Mouse (Mus musculus) intestine, embryonic 15.5 days (tissue): Measurements from ENCODE around the gene Lrrc36. TPM values are rescaled to one million over a fixed set of nuclear protein-coding genes. Genes with fewer than 3 reads are reported as not detected.

Source experiments
- ATAC-seq: fragments of 200-750 bp; cut with Nextera tagmentation; 2 replicates; pipeline ENCODE4 v1.8.0; 2017; ENCODE audit warnings: moderate TSS enrichment, moderate library complexity
- H3K27ac ChIP-seq: fragments of 300-500 bp; sonication (generic); 2 replicates; pipeline ENCODE4 v1.5.1; 2015; ENCODE audit warnings: mild to moderate bottlenecking, inconsistent platforms
- H3K27me3 ChIP-seq: fragments of 300-500 bp; sonication (generic); replicated peaks from 2 replicates; pipeline ENCODE4 v1.6.1; 2015; ENCODE audit warnings: inconsistent platforms
- H3K36me3 ChIP-seq: fragments of 300-500 bp; sonication (generic); 2 replicates; pipeline ENCODE4 v1.6.1; 2015; ENCODE audit warnings: inconsistent platforms
- H3K4me1 ChIP-seq: fragments of 300-500 bp; sonication (generic); replicated peaks from 2 replicates; pipeline ENCODE4 v1.6.1; 2015; ENCODE audit warnings: inconsistent platforms
- H3K4me2 ChIP-seq: fragments of 300-500 bp; sonication (generic); replicated peaks from 2 replicates; pipeline ENCODE4 v1.6.1; 2015; ENCODE audit warnings: mild to moderate bottlenecking, inconsistent platforms
- H3K4me3 ChIP-seq: fragments of 300-500 bp; sonication (generic); replicated peaks from 2 replicates; pipeline ENCODE4 v1.5.1; 2015; ENCODE audit warnings: inconsistent platforms
- H3K9ac ChIP-seq: fragments of 300-500 bp; sonication (generic); 2 replicates; pipeline ENCODE4 v1.6.1; 2015; ENCODE audit warnings: inconsistent platforms
- H3K9me3 ChIP-seq: fragments of 300-500 bp; sonication (generic); 2 replicates; pipeline ENCODE4 v1.6.1; 2016; ENCODE audit warnings: inconsistent platforms
- WGBS: fragments of 180-500 bp; shearing (Covaris S2); methylation state at CpG from one replicate; pipeline ENCODE4 v1.1.7; 2015; 5-methylcytosine and 5-hydroxymethylcytosine counted together
- polyA plus RNA-seq: library from polyadenylated mRNA; unstranded; fragments of >200 nt; fragmentation: Nextera tagmentation; extraction: Ambion mirVana; gene quantifications from 2 replicates; pipeline ENCODE4 v1.2.1, GENCODE M21; 2015

The Lrrc36 gene
- polyA plus RNA-seq, 1 experiment from 2014 or later: 0.26 TPM

- no peak overlapping the region for H3K4me2 ChIP-seq
- H3K36me3 ChIP-seq: no peaks in the 10 kb centered on the region
- no peak overlapping the region for H3K9ac ChIP-seq
- no peak for ATAC-seq
- H3K27ac ChIP-seq: no peak overlapping the region
- no peaks in the 10 kb centered on the region for H3K9me3 ChIP-seq
- no peaks in the 10 kb centered on the region for H3K4me1 ChIP-seq
- H3K4me3 ChIP-seq: no peak overlapping the region
- WGBS: 29% methylated on average over 3 of the region's 3 CpGs
- H3K27me3 ChIP-seq: no peaks in the 10 kb centered on the region
Measured at GRCm38 (mm10) chr8:105397747-105398146, 15.6 kb upstream of the Lrrc36 start.

DNA sequence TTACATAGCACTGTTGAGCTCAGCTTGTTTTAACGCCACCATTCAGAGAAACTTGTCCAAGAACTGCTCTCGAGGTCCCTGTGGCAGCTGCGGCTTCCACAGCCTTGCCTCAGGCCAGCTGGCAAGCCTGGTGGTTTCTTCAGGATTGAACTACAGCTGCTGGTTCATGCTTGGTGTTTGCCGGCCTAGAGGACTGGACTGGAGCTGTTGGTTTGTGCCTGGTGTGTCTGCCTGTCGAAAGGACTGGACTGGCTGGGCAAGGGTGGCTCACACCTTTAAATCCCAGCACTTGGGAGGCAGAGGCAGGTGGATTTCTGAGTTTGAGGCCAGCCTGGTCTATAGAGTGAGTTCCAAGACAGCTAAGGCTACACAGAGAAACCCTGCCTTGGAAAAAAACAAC is 13.4 kb upstream of the Lrrc36 start:
- Histone ChIP-seq H3K27ac (no peak overlapping the region), H3K9me3 (no peaks in the 10 kb centered on the region), H3K4me1 (no peaks in the 10 kb centered on the region), H3K27me3 (no peaks in the 10 kb centered on the region), H3K36me3 (no peaks in the 10 kb centered on the region), H3K4me3 (no peak overlapping the region), H3K4me2 (no peak overlapping the region), H3K9ac (no peak overlapping the region)
- 87% methylated on average over 5 of the region's 5 CpGs for WGBS
- ATAC-seq: no peak

DNA sequence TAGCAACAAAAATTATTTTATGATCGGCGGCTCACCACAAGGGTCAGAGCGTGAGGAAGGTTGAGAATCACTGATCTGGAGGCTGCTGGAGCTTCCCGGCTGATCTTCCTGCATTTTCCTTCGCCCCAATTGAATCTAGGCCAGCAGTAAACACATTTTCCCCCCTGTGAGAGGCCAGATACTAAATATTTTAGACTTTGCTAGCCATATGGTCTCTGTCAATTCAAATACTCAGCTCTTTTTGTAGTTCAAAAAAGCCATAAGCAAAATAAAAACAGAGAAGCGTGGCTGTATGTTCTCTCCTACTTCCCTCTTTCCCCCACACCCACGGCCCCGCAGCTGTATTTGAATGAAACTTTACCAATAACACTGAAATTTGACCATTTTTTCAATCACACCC is 9.9 kb upstream of the Lrrc36 start:
- Histone ChIP-seq H3K4me2 (no peak overlapping the region), H3K9ac (no peak overlapping the region), H3K27ac (no peak overlapping the region), H3K9me3 (no peaks in the 10 kb centered on the region), H3K4me3 (no peak overlapping the region), H3K4me1 (0 out of 2 replicates have a peak, but pooled peaks cover 2% of the 10 kb centered on the region), H3K27me3 (no peaks in the 10 kb centered on the region), H3K36me3 (no peaks in the 10 kb centered on the region)
- WGBS: 61% methylated on average over 8 of the region's 8 CpGs
- ATAC-seq: no peak

- Histone ChIP-seq H3K27me3 (no peaks in the 10 kb centered on the region), H3K9me3 (no peaks in the 10 kb centered on the region), H3K9ac (no peak overlapping the region), H3K27ac (no peak overlapping the region), H3K4me3 (no peak overlapping the region), H3K4me1 (0 out of 2 replicates have a peak, but pooled peaks cover 2% of the 10 kb centered on the region), H3K4me2 (no peak overlapping the region), H3K36me3 (no peaks in the 10 kb centered on the region)
- ATAC-seq: no peak
- WGBS: 62% methylated on average over 1 of the region's 1 CpGs
Measured at GRCm38 (mm10) chr8:105404496-105404895, 8.9 kb upstream of the Lrrc36 start.

GRCm38 (mm10) chr8:105406416-105406815 is 7.0 kb upstream of the Lrrc36 start:
- Histone ChIP-seq H3K4me2 (no peak overlapping the region; the same call in 1 of the 2 replicates), H3K27me3 (no peaks in the 10 kb centered on the region), H3K4me3 (no peak overlapping the region), H3K4me1 (0 out of 2 replicates have a peak, but pooled peaks cover 2% of the 10 kb centered on the region), H3K9me3 (no peaks in the 10 kb centered on the region), H3K27ac (no peak overlapping the region), H3K36me3 (no peaks in the 10 kb centered on the region), H3K9ac (no peak overlapping the region)
- no peak for ATAC-seq
- WGBS: 51% methylated on average over 10 of the region's 10 CpGs

DNA sequence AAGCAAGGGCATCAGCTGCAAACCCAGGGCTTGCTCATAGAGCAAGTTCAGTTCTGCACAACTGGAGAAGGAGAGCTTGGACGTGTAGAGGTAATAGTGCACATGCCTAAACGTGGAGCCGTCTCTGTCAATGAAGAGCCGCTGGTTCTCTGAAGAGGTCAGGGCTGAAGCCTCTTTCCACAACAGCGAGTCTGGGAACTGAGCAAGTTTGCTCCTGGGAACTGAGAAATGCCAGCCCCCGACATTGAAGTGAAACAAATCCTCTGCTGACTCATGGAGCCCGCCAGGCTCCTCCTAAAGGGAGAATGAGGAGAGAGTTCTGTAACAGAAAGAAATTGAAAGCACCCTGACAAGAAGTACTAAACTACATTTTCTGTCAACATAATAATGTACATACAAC is 5.0 kb upstream of the Lrrc36 start:
- Histone ChIP-seq H3K4me1 (peaks cover 3% of the 10 kb centered on the region), H3K27me3 (peaks cover 8% of the 10 kb centered on the region), H3K9ac (no peak overlapping the region), H3K27ac (no peak overlapping the region), H3K9me3 (no peaks in the 10 kb centered on the region), H3K4me3 (no peak overlapping the region), H3K4me2 (no peak overlapping the region), H3K36me3 (no peaks in the 10 kb centered on the region)
- 50% methylated on average over 7 of the region's 7 CpGs for WGBS
- ATAC-seq: no peak

DNA sequence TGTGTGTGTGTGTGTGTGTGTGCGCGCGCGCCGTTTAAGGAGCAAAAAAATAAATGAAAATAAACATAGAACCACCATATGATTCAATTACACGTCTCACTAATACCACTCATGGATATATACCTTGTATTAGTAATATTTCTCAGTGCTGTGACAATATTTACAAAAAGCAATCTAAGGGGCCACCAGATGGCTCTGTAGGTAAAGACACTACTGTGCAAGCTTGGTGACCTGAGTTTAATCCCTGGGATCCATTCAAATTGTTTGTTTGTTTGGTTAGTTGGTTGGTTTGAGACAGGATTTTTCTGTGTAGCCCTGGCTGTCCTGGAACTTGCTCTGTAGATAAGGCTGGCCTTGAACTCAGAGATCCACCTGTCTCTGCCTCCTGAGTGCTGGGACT is 3.4 kb upstream of the Lrrc36 start:
- H3K27me3 ChIP-seq: peaks cover 12% of the 10 kb centered on the region
- ATAC-seq: no peak
- H3K27ac ChIP-seq: no peak overlapping the region
- no peak overlapping the region for H3K4me2 ChIP-seq
- no peaks in the 10 kb centered on the region for H3K36me3 ChIP-seq
- no peak overlapping the region for H3K9ac ChIP-seq
- no peak overlapping the region for H3K4me3 ChIP-seq
- peaks cover 9% of the 10 kb centered on the region for H3K4me1 ChIP-seq
- WGBS: 91% methylated on average over 6 of the region's 6 CpGs
- H3K9me3 ChIP-seq: no peaks in the 10 kb centered on the region

DNA sequence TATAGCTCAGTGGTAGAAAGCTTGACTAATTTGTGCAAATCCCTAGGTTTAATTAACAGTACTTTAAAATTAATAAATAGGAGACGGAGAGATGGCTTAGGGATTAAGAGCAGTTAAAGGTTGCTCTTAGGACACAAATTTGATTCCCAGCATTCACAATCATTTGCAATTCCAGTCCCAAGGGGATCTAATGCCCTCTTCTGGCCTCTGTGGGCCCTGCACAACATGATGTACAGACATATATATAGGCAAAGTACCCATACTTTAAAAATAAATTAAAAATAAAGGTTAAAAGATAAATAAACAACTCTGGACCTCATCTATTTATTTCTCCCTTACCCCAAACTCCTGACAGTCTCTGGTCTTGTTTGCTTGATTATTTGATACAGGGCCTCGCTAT is 5.6 kb downstream of the Lrrc36 start:
- no peak overlapping the region for H3K9ac ChIP-seq
- no peak overlapping the region for H3K27ac ChIP-seq
- 0 out of 2 replicates have a peak, but pooled peaks cover 2% of the 10 kb centered on the region for H3K4me1 ChIP-seq
- no peaks in the 10 kb centered on the region for H3K27me3 ChIP-seq
- no peak overlapping the region for H3K4me3 ChIP-seq
- no peaks in the 10 kb centered on the region for H3K9me3 ChIP-seq
- no peak overlapping the region for H3K4me2 ChIP-seq
- 82% methylated on average over 2 of the region's 2 CpGs for WGBS
- no peaks in the 10 kb centered on the region for H3K36me3 ChIP-seq
- no peak for ATAC-seq

- no peak for ATAC-seq
- WGBS: 74% methylated on average over 4 of the region's 4 CpGs
- Histone ChIP-seq H3K4me2 (no peak overlapping the region), H3K27ac (no peak overlapping the region), H3K9ac (no peak overlapping the region), H3K4me1 (no peaks in the 10 kb centered on the region), H3K36me3 (no peaks in the 10 kb centered on the region), H3K27me3 (no peaks in the 10 kb centered on the region), H3K4me3 (no peak overlapping the region), H3K9me3 (no peaks in the 10 kb centered on the region)
Measured at GRCm38 (mm10) chr8:105419800-105420199, 6.4 kb downstream of the Lrrc36 start.

DNA sequence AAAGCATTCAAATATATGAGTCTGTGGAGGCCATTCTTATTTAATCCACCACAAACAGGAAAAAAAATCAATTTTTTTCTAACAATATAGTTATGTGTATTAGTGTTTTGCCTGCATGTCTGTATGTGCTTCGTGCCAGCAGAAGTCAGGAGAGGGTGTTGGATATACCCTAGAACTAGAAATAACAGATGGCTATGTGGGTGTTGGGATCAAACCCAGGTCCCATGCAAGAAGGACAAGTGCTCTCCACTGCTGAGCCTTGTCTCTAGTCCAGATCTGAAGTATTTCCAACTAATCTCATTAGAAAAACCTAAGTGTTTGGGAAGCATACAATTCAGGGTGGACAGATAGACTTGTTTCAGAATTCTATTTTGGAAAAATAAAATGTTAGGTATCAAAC is 8.6 kb downstream of the Lrrc36 start:
- Histone ChIP-seq H3K27me3 (no peaks in the 10 kb centered on the region), H3K4me2 (no peak overlapping the region), H3K4me1 (no peaks in the 10 kb centered on the region), H3K9me3 (no peaks in the 10 kb centered on the region), H3K9ac (no peak overlapping the region), H3K27ac (no peak overlapping the region), H3K36me3 (no peaks in the 10 kb centered on the region), H3K4me3 (no peak overlapping the region)
- 74% methylated on average over 1 of the region's 1 CpGs for WGBS
- ATAC-seq: no peak

GRCm38 (mm10) chr8:105426878-105427277 is 13.5 kb downstream of the Lrrc36 start:
- H3K4me1 ChIP-seq: no peaks in the 10 kb centered on the region
- no peak overlapping the region for H3K27ac ChIP-seq
- no peak for ATAC-seq
- H3K27me3 ChIP-seq: no peaks in the 10 kb centered on the region
- no peak overlapping the region for H3K4me3 ChIP-seq
- no peaks in the 10 kb centered on the region for H3K36me3 ChIP-seq
- H3K9ac ChIP-seq: no peak overlapping the region
- no peak overlapping the region for H3K4me2 ChIP-seq
- H3K9me3 ChIP-seq: no peaks in the 10 kb centered on the region
- 49% methylated on average over 6 of the region's 6 CpGs for WGBS

- Histone ChIP-seq H3K36me3 (no peaks in the 10 kb centered on the region), H3K4me3 (no peak overlapping the region), H3K4me1 (no peaks in the 10 kb centered on the region), H3K27me3 (no peaks in the 10 kb centered on the region), H3K4me2 (no peak overlapping the region), H3K9ac (no peak overlapping the region), H3K27ac (no peak overlapping the region), H3K9me3 (no peaks in the 10 kb centered on the region)
- WGBS: 62% methylated on average over 7 of the region's 7 CpGs
- no peak for ATAC-seq
Measured at GRCm38 (mm10) chr8:105431743-105432515, 18.6 kb downstream of the Lrrc36 start.

GRCm38 (mm10) chr8:105433021-105433420 is 19.6 kb downstream of the Lrrc36 start:
- H3K4me3 ChIP-seq: no peak overlapping the region
- no peaks in the 10 kb centered on the region for H3K27me3 ChIP-seq
- no peak for ATAC-seq
- no peaks in the 10 kb centered on the region for H3K36me3 ChIP-seq
- 59% methylated on average over 6 of the region's 6 CpGs for WGBS
- no peaks in the 10 kb centered on the region for H3K9me3 ChIP-seq
- H3K27ac ChIP-seq: no peak overlapping the region
- no peak overlapping the region for H3K9ac ChIP-seq
- H3K4me2 ChIP-seq: no peak overlapping the region
- no peaks in the 10 kb centered on the region for H3K4me1 ChIP-seq
